Mouse (Mus musculus): Measurements from ENCODE around the gene Thy1.

Gene Thy1

GRCm38 (mm10) chr9:44033957-44034727, 9.0 kb upstream of the Thy1 start:
- no peak for DNase-seq (ENCODE audit: low spot score)

GRCm38 (mm10) chr9:44037106-44037505, 6.1 kb upstream of the Thy1 start:
- DNase-seq (ENCODE audit: low spot score): no peak

- DNase-seq (ENCODE audit: low spot score): peak; percentile 99
These were observed 1.4 kb upstream of the Thy1 start for GRCm38 (mm10) chr9:44041511-44042395.

GRCm38 (mm10) chr9:44042396-44042680, 846 bp upstream of the Thy1 start:
- no peak for DNase-seq (ENCODE audit: low spot score)

GRCm38 (mm10) chr9:44043708-44044425, 683 bp downstream of the Thy1 start:
- DNase-seq (ENCODE audit: low spot score): peak; percentile 100

- DNase-seq (ENCODE audit: low spot score): peak; percentile 100
These were observed 1.4 kb downstream of the Thy1 start for GRCm38 (mm10) chr9:44044426-44045157.

GRCm38 (mm10) chr9:44045158-44045883, 2.1 kb downstream of the Thy1 start:
- DNase-seq (ENCODE audit: low spot score): peak; percentile 99

- no peak for DNase-seq (ENCODE audit: low spot score)
These were observed 2.7 kb downstream of the Thy1 start for GRCm38 (mm10) chr9:44045884-44046272.

GRCm38 (mm10) chr9:44046426-44046825, 3.2 kb downstream of the Thy1 start:
- DNase-seq (ENCODE audit: low spot score): no peak

GRCm38 (mm10) chr9:44047071-44047470, 3.9 kb downstream of the Thy1 start:
- DNase-seq (ENCODE audit: low spot score): no peak

- peak; percentile 100 for DNase-seq (ENCODE audit: low spot score)
These were observed 4.6 kb downstream of the Thy1 start for GRCm38 (mm10) chr9:44047571-44048490.

- DNase-seq (ENCODE audit: low spot score): peak; percentile 100
These were observed 5.6 kb downstream of the Thy1 start for GRCm38 (mm10) chr9:44048541-44049380.

- DNase-seq (ENCODE audit: low spot score): peak; percentile 99
These were observed 6.4 kb downstream of the Thy1 start for GRCm38 (mm10) chr9:44049381-44050165.

GRCm38 (mm10) chr9:44052855-44053254, 9.7 kb downstream of the Thy1 start:
- DNase-seq (ENCODE audit: low spot score): no peak

GRCm38 (mm10) chr9:44053936-44054335, 10.8 kb downstream of the Thy1 start:
- DNase-seq (ENCODE audit: low spot score): no peak

GRCm38 (mm10) chr9:44058606-44059005, 15.4 kb downstream of the Thy1 start:
- DNase-seq (ENCODE audit: low spot score): no peak

GRCm38 (mm10) chr9:44065177-44065576, 22.0 kb downstream of the Thy1 start:
- DNase-seq (ENCODE audit: low spot score): no peak

GRCm38 (mm10) chr9:44066785-44067225, 23.6 kb downstream of the Thy1 start, which contains the start of gene Usp2:
Gene Usp2 (plus strand): TSS chr9:44067021.
- peak; percentile 100 for DNase-seq (ENCODE audit: low spot score)
